Mouse (Mus musculus) left cerebral cortex, adult 11 months (tissue): Measurements from ENCODE around the gene Gm20696.

Experiments
- DNase-seq: peaks from one replicate; pipeline ENCODE4 v3.0.0; 2022; ENCODE audit warnings: low spot score

Gene Gm20696

GRCm38 (mm10) chr6:99439878-99440361 lies 226.7 kb downstream of the Gm20696 start:
- DNase-seq = no peak

- DNase-seq = no peak
Measured at GRCm38 (mm10) chr6:99439214-99439877, 227.3 kb downstream of the Gm20696 start.

- DNase-seq = no peak
Measured at GRCm38 (mm10) chr6:99436371-99436770, 230.2 kb downstream of the Gm20696 start.

- no peak for DNase-seq
Measured at GRCm38 (mm10) chr6:99435140-99435539, 231.5 kb downstream of the Gm20696 start.

GRCm38 (mm10) chr6:99433006-99433405 lies 233.6 kb downstream of the Gm20696 start:
- no peak for DNase-seq

- DNase-seq = no peak
Measured at GRCm38 (mm10) chr6:99431941-99432340, 234.7 kb downstream of the Gm20696 start.

GRCm38 (mm10) chr6:99430560-99430959 lies 236.0 kb downstream of the Gm20696 start:
- DNase-seq = no peak

- no peak for DNase-seq
Measured at GRCm38 (mm10) chr6:99429378-99430131, 237.0 kb downstream of the Gm20696 start.

GRCm38 (mm10) chr6:99428961-99429360 lies 237.6 kb downstream of the Gm20696 start:
- no peak for DNase-seq

- DNase-seq = no peak
Measured at GRCm38 (mm10) chr6:99427301-99427700, 239.3 kb downstream of the Gm20696 start.

- DNase-seq = no peak
Measured at GRCm38 (mm10) chr6:99425044-99425443, 241.6 kb downstream of the Gm20696 start.

- no peak for DNase-seq
Measured at GRCm38 (mm10) chr6:99420666-99421065, 245.9 kb downstream of the Gm20696 start.

GRCm38 (mm10) chr6:99412598-99412997 lies 254.0 kb downstream of the Gm20696 start:
- no peak for DNase-seq

GRCm38 (mm10) chr6:99409602-99410001 lies 257.0 kb downstream of the Gm20696 start:
- DNase-seq = no peak

GRCm38 (mm10) chr6:99408880-99409279 lies 257.7 kb downstream of the Gm20696 start:
- no peak for DNase-seq

- DNase-seq = no peak
Measured at GRCm38 (mm10) chr6:99403755-99404390, 262.7 kb downstream of the Gm20696 start.

GRCm38 (mm10) chr6:99402941-99403340 lies 263.7 kb downstream of the Gm20696 start:
- DNase-seq = no peak

- DNase-seq = no peak
Measured at GRCm38 (mm10) chr6:99402370-99402769, 264.2 kb downstream of the Gm20696 start.

- no peak for DNase-seq
Measured at GRCm38 (mm10) chr6:99401801-99402200, 264.8 kb downstream of the Gm20696 start.

- DNase-seq = no peak
Measured at GRCm38 (mm10) chr6:99401211-99401610, 265.4 kb downstream of the Gm20696 start.

- DNase-seq = no peak
Measured at GRCm38 (mm10) chr6:99395745-99396144, 270.9 kb downstream of the Gm20696 start.

- no peak for DNase-seq
Measured at GRCm38 (mm10) chr6:99394801-99395200, 271.8 kb downstream of the Gm20696 start.

- DNase-seq = no peak
Measured at GRCm38 (mm10) chr6:99392484-99392883, 274.1 kb downstream of the Gm20696 start.
